Mouse (Mus musculus) mouse trophoblast stem cell (cell line): Measurements from ENCODE around the gene Ercc6.

Experiments
- in situ Hi-C, 2 experiments: fragments of 300-500 bp; cut with MseI, MboI; formaldehyde crosslinking; loops; 2 replicates in 1 of 2; 3 replicates in 1 of 2; pipeline ENCODE4 v1.15.1; 2025

The Ercc6 gene

DNA sequence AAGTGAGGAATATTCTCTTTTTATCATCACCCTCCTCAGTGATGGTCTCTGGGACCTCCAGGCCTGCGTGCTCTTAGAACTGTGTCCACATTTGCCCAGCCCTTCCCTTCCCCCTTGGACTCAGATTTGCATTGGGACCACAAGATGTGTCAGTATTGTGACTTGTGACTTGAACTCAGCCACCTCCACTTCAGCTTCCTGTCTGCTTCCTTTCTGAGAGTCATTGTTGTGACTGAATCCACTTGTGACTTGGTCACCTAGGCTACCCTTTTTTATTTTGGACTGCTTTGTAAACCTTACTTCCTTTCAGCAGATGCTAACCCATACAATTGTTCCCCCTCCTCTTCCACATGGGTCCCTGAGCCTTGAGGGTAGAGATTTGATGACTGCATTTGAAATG lies 2.8 kb downstream of the Ercc6 start:
- in situ Hi-C loops = no loop called here

GRCm38 (mm10) chr14:32518543-32518942 lies 5.2 kb downstream of the Ercc6 start:
- in situ Hi-C loops = no loop called here

GRCm38 (mm10) chr14:32520400-32520926 lies 7.1 kb downstream of the Ercc6 start:
- in situ Hi-C loops = no loop called here

GRCm38 (mm10) chr14:32522336-32522735 lies 9.0 kb downstream of the Ercc6 start:
- in situ Hi-C loops = no loop called here

- in situ Hi-C loops = no loop called here
These were observed 10.8 kb downstream of the Ercc6 start for GRCm38 (mm10) chr14:32524071-32524470.

GRCm38 (mm10) chr14:32525996-32526705 lies 12.8 kb downstream of the Ercc6 start:
- in situ Hi-C loops = no loop called here

DNA sequence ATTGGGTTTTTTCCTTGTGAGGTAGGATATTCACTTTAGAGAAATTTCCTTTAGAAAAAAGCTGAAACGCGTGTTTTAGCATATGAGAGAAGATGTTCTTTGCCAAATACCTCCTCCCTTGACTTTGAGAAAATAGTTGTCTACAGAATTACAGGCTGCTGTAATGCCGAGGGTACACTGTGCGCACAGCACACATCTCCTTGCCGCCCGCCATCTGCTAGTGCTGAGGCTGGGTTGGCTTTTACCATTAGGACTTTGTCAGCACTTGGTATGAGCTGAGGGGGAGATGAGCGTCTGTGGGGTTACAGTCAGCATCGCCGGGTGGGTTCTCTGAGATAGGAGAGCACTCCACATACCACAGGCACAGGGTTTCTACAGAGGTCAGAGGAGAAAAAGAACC lies 13.9 kb downstream of the Ercc6 start:
- in situ Hi-C loops = no loop called here

GRCm38 (mm10) chr14:32529036-32529435 lies 15.7 kb downstream of the Ercc6 start:
- in situ Hi-C loops = no loop called here

GRCm38 (mm10) chr14:32530896-32531295 lies 17.6 kb downstream of the Ercc6 start:
- in situ Hi-C loops = loop anchor here in 1 of 2 experiments (10.0 kb wide), 1 partner anchor 674 kb away; no protein-coding TSS in a partner anchor

GRCm38 (mm10) chr14:32531371-32531770 lies 18.1 kb downstream of the Ercc6 start:
- in situ Hi-C loops = loop anchor here in 1 of 2 experiments (10.0 kb wide), 1 partner anchor 673 kb away; no protein-coding TSS in a partner anchor

DNA sequence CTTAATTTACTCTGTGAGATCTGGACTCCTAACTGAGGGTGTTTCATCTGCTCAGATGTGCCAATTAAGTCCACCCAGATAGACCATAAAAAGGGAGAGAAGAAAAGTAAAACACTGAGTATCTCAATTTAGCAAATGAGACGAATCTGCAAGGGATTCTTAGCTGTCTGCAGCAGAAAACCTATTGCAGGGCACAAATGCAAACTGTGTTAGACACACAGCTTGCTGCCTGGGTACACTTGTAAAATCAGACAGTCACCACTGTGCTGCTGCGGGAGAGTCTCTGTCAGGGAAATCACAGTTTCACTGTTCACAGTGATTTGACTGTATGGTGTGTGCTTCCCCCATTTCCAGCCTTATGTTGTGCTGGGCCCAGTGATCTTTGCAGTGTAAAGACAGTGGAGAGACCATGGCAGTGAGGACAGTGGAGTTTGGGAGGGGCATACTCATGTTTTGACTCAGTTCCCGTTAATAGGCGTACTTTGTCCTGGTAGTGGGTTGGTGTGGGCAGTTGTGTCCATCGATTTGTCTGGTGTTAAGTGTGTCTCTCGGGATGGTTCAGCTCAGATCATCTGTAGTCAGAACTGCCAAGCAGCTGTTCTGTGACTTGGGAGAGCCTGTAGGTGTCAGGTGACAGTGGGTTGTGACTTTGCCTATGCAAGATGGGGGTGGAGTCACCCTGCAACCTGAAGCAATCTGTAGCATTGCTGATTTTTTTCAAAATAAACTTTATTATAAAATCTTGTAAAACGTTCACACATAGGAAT lies 19.2 kb downstream of the Ercc6 start:
- in situ Hi-C loops = loop anchor here in 1 of 2 experiments (10.0 kb wide), 1 partner anchor 672 kb away; no protein-coding TSS in a partner anchor

GRCm38 (mm10) chr14:32533148-32533520 lies 19.8 kb downstream of the Ercc6 start:
- in situ Hi-C loops = loop anchor here in 1 of 2 experiments (10.0 kb wide), 1 partner anchor 672 kb away; no protein-coding TSS in a partner anchor

DNA sequence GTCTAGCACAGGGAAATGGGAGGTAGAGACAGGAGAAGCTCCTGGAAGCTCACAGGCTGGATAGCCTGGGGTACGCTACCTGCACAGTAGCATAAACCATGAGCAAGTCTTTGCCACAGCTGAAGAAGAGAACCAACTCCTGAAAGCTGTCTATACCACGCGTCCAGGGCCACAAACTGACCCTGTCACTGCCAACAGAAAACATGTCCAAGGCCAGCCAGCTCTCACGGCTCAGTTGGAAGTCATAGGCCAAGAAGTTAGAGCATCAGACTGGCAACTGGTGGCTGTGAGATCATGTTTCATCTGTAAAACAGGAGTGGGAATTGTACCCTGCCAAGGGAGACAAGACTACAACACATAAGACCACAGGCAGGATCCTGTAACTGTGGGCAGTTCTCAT lies 20.3 kb downstream of the Ercc6 start:
- in situ Hi-C loops = loop anchor here in 1 of 2 experiments (10.0 kb wide), 1 partner anchor 671 kb away; no protein-coding TSS in a partner anchor

DNA sequence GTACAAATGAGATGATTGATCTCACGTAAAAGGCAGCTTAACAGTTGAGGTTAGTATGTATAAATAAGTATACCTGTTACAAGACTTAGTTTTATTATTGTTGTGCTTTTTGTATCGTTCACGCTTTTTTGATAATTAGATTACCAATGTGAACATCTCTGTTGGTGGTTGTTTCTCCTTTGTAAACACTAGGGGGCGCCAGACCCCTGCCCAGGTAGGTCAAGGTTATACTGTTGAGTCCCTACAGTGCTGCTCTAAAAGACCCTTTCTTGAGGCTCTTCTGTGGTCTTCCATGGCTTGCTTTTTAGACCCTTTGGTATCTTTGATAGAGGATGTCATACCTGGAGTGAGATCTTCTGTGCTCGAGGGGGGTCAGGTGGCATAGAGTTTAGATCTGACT lies 20.8 kb downstream of the Ercc6 start:
- in situ Hi-C loops = loop anchor here in 1 of 2 experiments (10.0 kb wide), 1 partner anchor 671 kb away; no protein-coding TSS in a partner anchor

DNA sequence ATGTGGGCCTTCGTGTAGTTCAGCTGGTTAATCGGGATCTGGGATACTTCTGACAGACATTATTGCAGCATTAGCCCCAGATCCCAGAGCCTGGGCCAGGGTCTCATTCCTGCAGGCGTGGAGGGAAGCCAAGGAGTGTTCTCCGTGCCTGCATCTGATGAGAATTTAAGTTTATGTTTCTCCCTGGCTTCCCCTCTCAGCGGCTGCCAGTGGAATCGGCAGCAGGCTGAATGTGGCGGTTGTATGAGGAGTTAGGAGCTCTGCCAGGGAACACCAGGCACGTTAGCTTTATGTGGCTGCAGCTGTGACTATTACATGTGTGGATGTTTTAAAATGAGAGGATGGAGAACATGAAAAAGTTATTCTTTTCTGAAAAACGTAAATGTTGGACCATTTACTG lies 23.4 kb downstream of the Ercc6 start:
- in situ Hi-C loops = loop anchor here in 1 of 2 experiments (10.0 kb wide), 1 partner anchor 668 kb away; no protein-coding TSS in a partner anchor

DNA sequence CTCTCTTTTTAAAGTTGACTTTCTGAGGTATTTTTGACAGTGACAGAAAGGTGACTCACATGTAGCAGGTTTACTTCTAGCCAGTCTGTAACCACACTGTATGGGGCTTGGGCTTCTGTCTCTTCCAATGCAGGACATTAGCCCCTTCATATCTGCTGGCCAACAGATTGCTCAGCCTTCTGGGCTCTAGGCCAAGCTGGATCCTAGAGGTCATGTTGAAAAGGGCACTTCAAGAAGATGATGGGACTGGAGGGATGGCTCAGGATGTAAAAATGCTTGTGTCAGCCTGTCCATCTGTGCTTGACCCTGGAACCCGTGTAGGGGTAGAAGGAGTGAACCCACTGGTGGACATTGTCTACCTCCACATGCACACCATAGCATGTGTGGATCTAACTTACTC lies 24.8 kb downstream of the Ercc6 start:
- in situ Hi-C loops = loop anchor here in 1 of 2 experiments (10.0 kb wide), 1 partner anchor 667 kb away; no protein-coding TSS in a partner anchor

DNA sequence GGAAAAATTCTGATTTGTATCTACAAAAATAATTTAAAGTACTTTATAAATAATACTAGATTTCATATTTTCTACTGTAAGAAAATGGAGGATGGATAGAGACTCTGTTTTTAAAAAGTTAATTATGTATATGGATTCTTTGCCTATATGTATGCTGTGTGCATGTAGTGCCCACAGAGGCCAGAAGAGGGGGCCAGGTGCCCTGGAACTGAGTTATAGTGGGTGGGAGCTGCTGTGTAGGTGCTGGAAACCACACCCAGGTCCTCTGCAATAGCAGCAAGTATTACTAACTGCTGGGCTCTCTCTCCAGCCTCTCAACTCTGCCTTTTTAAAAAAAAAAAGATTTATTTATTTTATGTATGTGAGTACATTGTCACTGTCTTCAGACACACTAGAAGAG lies 29.8 kb downstream of the Ercc6 start:
- in situ Hi-C loops = no loop called here

- in situ Hi-C loops = no loop called here
These were observed 33.4 kb downstream of the Ercc6 start for GRCm38 (mm10) chr14:32546676-32547075.

DNA sequence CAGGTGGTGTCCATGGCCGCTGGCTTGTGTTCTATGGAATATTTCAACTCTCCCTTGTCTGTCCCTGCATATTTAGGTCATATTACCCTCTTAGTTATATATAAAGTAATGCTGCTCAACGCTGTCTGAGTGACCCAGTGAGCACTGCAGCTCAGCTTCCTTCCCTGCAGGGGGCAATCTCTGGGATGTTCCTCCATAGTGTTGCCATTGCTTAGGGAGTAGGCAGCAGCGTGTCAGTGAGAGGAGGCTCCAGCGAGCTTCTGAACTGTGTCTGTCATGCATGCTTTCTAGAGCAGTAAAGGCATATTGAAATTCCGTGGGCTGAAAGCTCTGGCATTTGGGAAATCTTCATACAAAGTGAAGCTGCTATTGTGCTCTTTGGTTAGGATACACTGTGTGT lies 38.5 kb downstream of the Ercc6 start:
- in situ Hi-C loops = no loop called here

DNA sequence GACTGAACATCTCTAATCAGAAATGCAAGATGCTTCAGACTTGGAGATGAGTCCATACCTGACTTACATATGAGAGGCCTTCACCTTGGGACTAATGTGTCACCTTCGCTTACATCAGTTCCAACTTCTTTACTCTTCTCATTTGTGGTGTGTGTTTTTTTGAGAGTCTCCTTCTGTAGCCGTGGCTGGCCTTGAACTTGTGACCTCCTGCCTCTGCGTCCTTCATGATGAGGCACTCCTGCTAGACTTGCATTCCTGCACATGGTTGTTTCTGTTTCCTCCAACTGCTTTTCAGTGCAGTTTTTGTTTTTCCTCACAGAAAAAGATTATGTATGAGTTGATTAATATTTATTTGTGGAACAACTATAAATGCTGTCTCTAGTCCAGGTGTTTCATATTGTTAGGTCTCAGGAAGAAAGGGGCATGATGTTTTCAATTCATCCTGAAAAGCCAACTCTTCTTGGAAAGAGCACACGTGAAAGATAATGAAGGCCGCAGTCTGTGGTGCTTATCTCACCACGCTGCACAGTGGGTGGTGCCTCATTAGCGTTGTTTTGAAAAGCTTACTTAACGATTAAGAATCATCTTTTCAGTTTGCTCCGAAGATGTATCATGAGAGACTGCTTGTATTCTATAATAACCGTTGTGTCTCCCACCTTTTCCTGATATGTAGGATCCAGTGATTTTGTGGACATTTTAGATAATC lies 40.0 kb downstream of the Ercc6 start:
- in situ Hi-C loops = no loop called here

DNA sequence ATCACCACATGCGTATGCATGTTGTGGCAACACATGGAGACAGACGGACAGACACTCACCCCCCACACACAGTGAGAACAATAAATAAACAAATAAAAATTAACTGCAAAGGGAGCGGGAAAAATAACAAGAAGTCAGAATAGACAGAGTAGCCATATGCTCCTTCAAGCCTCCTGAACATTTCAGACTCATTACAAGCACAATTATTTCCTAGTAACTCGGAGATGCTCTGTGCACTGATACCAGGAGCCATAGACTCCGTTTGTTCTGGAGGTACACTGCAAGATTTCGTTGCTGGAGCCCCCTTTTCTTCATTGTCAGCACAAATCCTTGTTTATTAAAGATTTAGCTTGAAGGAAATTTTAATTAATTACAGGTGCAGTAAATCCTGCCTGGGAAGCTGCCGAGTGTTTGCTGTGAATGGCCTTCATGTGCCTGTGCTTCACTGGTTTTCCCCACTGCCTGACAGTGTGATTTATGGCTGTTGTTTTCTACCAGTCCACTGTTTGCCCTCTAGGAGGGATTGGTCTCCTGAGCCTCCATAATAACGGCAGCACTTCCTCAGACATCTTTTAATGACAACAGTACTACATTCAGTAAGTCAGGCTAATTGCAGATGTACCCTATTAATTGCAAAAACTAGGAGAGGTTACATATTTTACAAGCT lies 41.7 kb downstream of the Ercc6 start:
- in situ Hi-C loops = no loop called here
